Mouse (Mus musculus) C2C12 (cell line): Measurements from ENCODE around the gene Tigit.

Source experiments
- CTCF ChIP-seq: IDR thresholded peaks from one replicate; pipeline ENCODE4 v1.5.1; 2011; ENCODE audit not compliant: control insufficient read depth, insufficient read depth, insufficient read length
- MYOD1 ChIP-seq: IDR thresholded peaks from one replicate; pipeline ENCODE4 v1.6.1; 2011; ENCODE audit warnings: low read depth; ENCODE audit not compliant: control insufficient read depth, insufficient read length
- MYOG ChIP-seq: IDR thresholded peaks from one replicate; pipeline ENCODE4 v1.6.1; 2011; ENCODE audit not compliant: control insufficient read depth, insufficient read length; ENCODE audit errors: extremely low read depth
- USF1 ChIP-seq: IDR thresholded peaks from one replicate; pipeline ENCODE4 v1.6.1; 2011; ENCODE audit warnings: low read depth, mild to moderate bottlenecking, control low read depth, moderate library complexity

GRCm38 (mm10) chr16:43616348-43616747 is 47.6 kb downstream of the Tigit start:
- no peak for TF ChIP-seq MYOG
- TF ChIP-seq USF1: no peak
- TF ChIP-seq CTCF: no peak
- no peak for TF ChIP-seq MYOD1
